Mouse (Mus musculus) adrenal gland, adult (tissue): ENCODE data around the gene Gm42906.

Experiments
- DNase-seq, 2 experiments: peaks; one replicate each; pipeline ENCODE4 v3.0.0; 2022 to 2023; ENCODE audit warnings: low spot score in 1 of 2; ENCODE audit not compliant: inconsistent age in 2 of 2

The Gm42906 gene

GRCm38 (mm10) chr5:151315804-151316597 lies 112.0 kb downstream of the Gm42906 start:
- peak; percentile 23 to 58 for DNase-seq

- no peak for DNase-seq
These were observed 127.7 kb downstream of the Gm42906 start for GRCm38 (mm10) chr5:151300286-151300685.

- peak in 1 of 2 experiments; percentile 35 for DNase-seq
These were observed 128.4 kb downstream of the Gm42906 start for GRCm38 (mm10) chr5:151299576-151299975.

- DNase-seq, result no peak
These were observed 129.6 kb downstream of the Gm42906 start for GRCm38 (mm10) chr5:151298371-151298770.

GRCm38 (mm10) chr5:151296244-151296643 lies 131.7 kb downstream of the Gm42906 start:
- DNase-seq, result no peak

GRCm38 (mm10) chr5:151293591-151293990 lies 134.4 kb downstream of the Gm42906 start:
- no peak for DNase-seq

- DNase-seq, result peak in 1 of 2 experiments; percentile 47
These were observed 135.7 kb downstream of the Gm42906 start for GRCm38 (mm10) chr5:151292310-151292709.

- no peak for DNase-seq
These were observed 141.6 kb downstream of the Gm42906 start for GRCm38 (mm10) chr5:151286331-151286730.

- no peak for DNase-seq
These were observed 148.4 kb downstream of the Gm42906 start for GRCm38 (mm10) chr5:151279531-151279930.

- no peak for DNase-seq
These were observed 150.0 kb downstream of the Gm42906 start for GRCm38 (mm10) chr5:151277927-151278326.

GRCm38 (mm10) chr5:151275986-151276385 lies 152.0 kb downstream of the Gm42906 start:
- DNase-seq, result peak; percentile 10 to 69

- DNase-seq, result peak in 1 of 2 experiments; percentile 43
These were observed 153.7 kb downstream of the Gm42906 start for GRCm38 (mm10) chr5:151274265-151274664.

GRCm38 (mm10) chr5:151270815-151271214 lies 157.1 kb downstream of the Gm42906 start:
- no peak for DNase-seq

- DNase-seq, result no peak
These were observed 160.9 kb downstream of the Gm42906 start for GRCm38 (mm10) chr5:151266896-151267634.

- DNase-seq, result no peak
These were observed 166.4 kb downstream of the Gm42906 start for GRCm38 (mm10) chr5:151261558-151261957.

- DNase-seq, result no peak
These were observed 175.8 kb downstream of the Gm42906 start for GRCm38 (mm10) chr5:151252213-151252612.

GRCm38 (mm10) chr5:151251656-151252055 lies 176.3 kb downstream of the Gm42906 start:
- DNase-seq, result no peak

- DNase-seq, result no peak
These were observed 179.0 kb downstream of the Gm42906 start for GRCm38 (mm10) chr5:151248671-151249620.

- no peak for DNase-seq
These were observed 179.9 kb downstream of the Gm42906 start for GRCm38 (mm10) chr5:151248084-151248483.

- DNase-seq, result peak in 1 of 2 experiments; percentile 29
These were observed 180.7 kb downstream of the Gm42906 start for GRCm38 (mm10) chr5:151247115-151247875.
